30 mouse cellular contexts compared by ENCODE assay signal in genomic region chr3:117556972-117557371, GRCm38 (mm10). TPM values are rescaled to one million over a fixed set of nuclear protein-coding genes. Genes with fewer than 3 reads are reported as not detected.
DNase-seq lines count a peak whose midpoint lies in the region; ATAC-seq and TF ChIP-seq lines count a peak whose summit lies in the region.
"Had no signal": no experiment of that assay in that cellular context is flagged by ENCODE, and none has a peak within 500 bp of the region (broad histone marks: within the 10 kb centered on the region; RNA-seq: fewer than 3 reads in every experiment).

No protein-coding gene starts in this region.

- no peaks in the 10 kb centered on the region for H3K36me3 ChIP-seq in forebrain, embryonic 11.5 days (ENCODE audit: control insufficient read depth, insufficient read depth, low read length)
- H3K36me3 ChIP-seq in forebrain, postnatal 0 days (ENCODE audit: insufficient read depth), result no peaks in the 10 kb centered on the region
- no peaks in the 10 kb centered on the region for H3K36me3 ChIP-seq in limb, embryonic 12.5 days
- H3K36me3 ChIP-seq in limb, embryonic 10.5 days, result no peaks in the 10 kb centered on the region
- no peaks in the 10 kb centered on the region for H3K36me3 ChIP-seq in midbrain, embryonic 14.5 days (ENCODE audit: control insufficient read depth, insufficient read depth, low read length)
- H3K36me3 ChIP-seq in midbrain, embryonic 15.5 days (replicated peaks), result no peaks in the 10 kb centered on the region
- H3K36me3 ChIP-seq: heart, embryonic 12.5 days; intestine, embryonic 15.5 days; limb, embryonic 15.5 days; liver, embryonic 15.5 days had no signal

- H3K4me3 ChIP-seq in forebrain, embryonic 11.5 days (ENCODE audit: low read depth, low read length), result no peak overlapping the region
- no peak overlapping the region for H3K4me3 ChIP-seq in forebrain, postnatal 0 days (ENCODE audit: low read depth, low read length)
- no peak overlapping the region for H3K4me3 ChIP-seq in limb, embryonic 12.5 days (replicated peaks)
- no peak overlapping the region for H3K4me3 ChIP-seq in limb, embryonic 10.5 days
- H3K4me3 ChIP-seq in midbrain, embryonic 14.5 days (replicated peaks; ENCODE audit: low read depth, low read length), result no peak overlapping the region
- H3K4me3 ChIP-seq in midbrain, embryonic 15.5 days, result no peak overlapping the region
- H3K4me3 ChIP-seq: erythroblast, embryonic 14.5 days; heart, adult 2 months; heart, embryonic 12.5 days; intestine, embryonic 15.5 days; layer of hippocampus, adult 2 months; limb, embryonic 15.5 days; liver, embryonic 15.5 days had no signal

- no peak overlapping the region for H3K27ac ChIP-seq in forebrain, embryonic 11.5 days (ENCODE audit: low read depth, low read length)
- H3K27ac ChIP-seq in forebrain, postnatal 0 days (ENCODE audit: low read depth, low read length), result no peak overlapping the region
- no peak overlapping the region for H3K27ac ChIP-seq in limb, embryonic 12.5 days
- no peak overlapping the region for H3K27ac ChIP-seq in limb, embryonic 10.5 days
- H3K27ac ChIP-seq in midbrain, embryonic 14.5 days (replicated peaks; ENCODE audit: low read depth, low read length), result no peak overlapping the region
- no peak overlapping the region for H3K27ac ChIP-seq in midbrain, embryonic 15.5 days
- H3K27ac ChIP-seq: heart, adult 2 months; hindbrain, postnatal 0 days; intestine, embryonic 15.5 days; layer of hippocampus, adult 2 months; limb, embryonic 15.5 days; liver, embryonic 15.5 days had no signal

- no peak overlapping the region for H3K4me2 ChIP-seq in forebrain, embryonic 11.5 days (ENCODE audit: low read depth, low read length, severe bottlenecking)
- no peak overlapping the region for H3K4me2 ChIP-seq in forebrain, postnatal 0 days (ENCODE audit: low read depth)
- no peak overlapping the region for H3K4me2 ChIP-seq in limb, embryonic 12.5 days
- no peak overlapping the region for H3K4me2 ChIP-seq in midbrain, embryonic 14.5 days (ENCODE audit: low read length)
- H3K4me2 ChIP-seq in midbrain, embryonic 15.5 days, result no peak overlapping the region
- H3K4me2 ChIP-seq: heart, embryonic 12.5 days; intestine, embryonic 15.5 days; limb, embryonic 15.5 days; liver, embryonic 15.5 days; lung, embryonic 14.5 days had no signal

- DNase-seq in forebrain, embryonic 11.5 days (ENCODE audit: low spot score), result no peak
- DNase-seq in forebrain, postnatal 0 days, result no peak
- DNase-seq in limb, embryonic 10.5 days (ENCODE audit: low spot score), result no peak
- DNase-seq in midbrain, embryonic 14.5 days, result no peak
- no peak for DNase-seq in T-cell, adult 2 months (ENCODE audit: low spot score)
- DNase-seq: adrenal gland, postnatal 25 days; cerebellum, adult 18-20 months; cerebellum, postnatal 10 days; heart, adult 2 months; heart, postnatal 4 days; kidney, adult 2 months; kidney, postnatal 36 days; lung, embryonic 14.5 days; lung, postnatal 14 days; right cerebral cortex, adult 18-20 months; spleen, adult 18-20 months; thymus, postnatal 14 days had no signal

- no peaks in the 10 kb centered on the region for H3K4me1 ChIP-seq in forebrain, embryonic 11.5 days (replicated peaks; ENCODE audit: control insufficient read depth, insufficient read depth, low read length)
- H3K4me1 ChIP-seq in forebrain, postnatal 0 days (ENCODE audit: insufficient read depth), result no peaks in the 10 kb centered on the region
- no peaks in the 10 kb centered on the region for H3K4me1 ChIP-seq in limb, embryonic 12.5 days (replicated peaks)
- no peaks in the 10 kb centered on the region for H3K4me1 ChIP-seq in limb, embryonic 10.5 days
- H3K4me1 ChIP-seq in midbrain, embryonic 14.5 days (ENCODE audit: control insufficient read depth, insufficient read depth, low read length), result no peaks in the 10 kb centered on the region
- no peaks in the 10 kb centered on the region for H3K4me1 ChIP-seq in midbrain, embryonic 15.5 days
- H3K4me1 ChIP-seq: heart, embryonic 12.5 days; intestine, embryonic 15.5 days; limb, embryonic 15.5 days; liver, embryonic 15.5 days had no signal

- no peaks in the 10 kb centered on the region for H3K9me3 ChIP-seq in forebrain, embryonic 11.5 days (ENCODE audit: control insufficient read depth, low read length)
- H3K9me3 ChIP-seq in forebrain, postnatal 0 days (ENCODE audit: low read length), result no peaks in the 10 kb centered on the region
- no peaks in the 10 kb centered on the region for H3K9me3 ChIP-seq in limb, embryonic 12.5 days
- H3K9me3 ChIP-seq in limb, embryonic 10.5 days (replicated peaks), result no peaks in the 10 kb centered on the region
- no peaks in the 10 kb centered on the region for H3K9me3 ChIP-seq in midbrain, embryonic 14.5 days (ENCODE audit: control insufficient read depth, low read length)
- no peaks in the 10 kb centered on the region for H3K9me3 ChIP-seq in midbrain, embryonic 15.5 days
- H3K9me3 ChIP-seq: intestine, embryonic 15.5 days; limb, embryonic 15.5 days; liver, embryonic 15.5 days had no signal

- ATAC-seq in forebrain, embryonic 11.5 days (replicated peaks; ENCODE audit: low FRiP score), result peak; percentile 67
- ATAC-seq in forebrain, postnatal 0 days, result no peak
- ATAC-seq in limb, embryonic 12.5 days (ENCODE audit: insufficient number of reproducible peaks, insufficient read depth, low FRiP score, low TSS enrichment, low read depth), result 0 out of 2 replicates have a peak, but pooled peaks have one; percentile 26
- peak; percentile 60; the same call in 1 of the 2 replicates for ATAC-seq in midbrain, embryonic 14.5 days (ENCODE audit: low FRiP score, low TSS enrichment)
- no peak for ATAC-seq in midbrain, embryonic 15.5 days (replicated peaks)
- ATAC-seq: CD4-positive, CD25-positive, alpha-beta regulatory T cell, adult 4 months; forebrain, embryonic 16.5 days; hindbrain, postnatal 0 days; intestine, embryonic 15.5 days had no signal

- no peaks in the 10 kb centered on the region for H3K27me3 ChIP-seq in forebrain, embryonic 11.5 days (ENCODE audit: control insufficient read depth, insufficient read depth, low read length)
- no peaks in the 10 kb centered on the region for H3K27me3 ChIP-seq in forebrain, postnatal 0 days (ENCODE audit: insufficient read depth, low read length)
- H3K27me3 ChIP-seq in limb, embryonic 12.5 days, result no peaks in the 10 kb centered on the region
- H3K27me3 ChIP-seq in limb, embryonic 10.5 days (ENCODE audit: low read depth, poor library complexity, severe bottlenecking), result no peaks in the 10 kb centered on the region
- no peaks in the 10 kb centered on the region for H3K27me3 ChIP-seq in midbrain, embryonic 14.5 days (ENCODE audit: control insufficient read depth, insufficient read depth, low read length)
- H3K27me3 ChIP-seq in midbrain, embryonic 15.5 days (replicated peaks), result no peaks in the 10 kb centered on the region
- H3K27me3 ChIP-seq: heart, embryonic 12.5 days; intestine, embryonic 15.5 days; limb, embryonic 15.5 days; liver, embryonic 15.5 days had no signal

- no peak overlapping the region for H3K9ac ChIP-seq in forebrain, embryonic 11.5 days (ENCODE audit: low read length)
- no peak overlapping the region for H3K9ac ChIP-seq in forebrain, postnatal 0 days
- no peak overlapping the region for H3K9ac ChIP-seq in limb, embryonic 12.5 days (replicated peaks)
- H3K9ac ChIP-seq in midbrain, embryonic 14.5 days (replicated peaks; ENCODE audit: low read length), result no peak overlapping the region
- no peak overlapping the region for H3K9ac ChIP-seq in midbrain, embryonic 15.5 days
- H3K9ac ChIP-seq: heart, embryonic 12.5 days; intestine, embryonic 15.5 days; limb, embryonic 15.5 days; liver, embryonic 15.5 days; lung, embryonic 14.5 days had no signal

- TF ChIP-seq CTCF in forebrain, postnatal 0 days (IDR thresholded peaks at IDR 0.05; ENCODE audit: low read depth), result no peak

- 58% methylated on average over 1 of the region's 1 CpGs for WGBS in forebrain, embryonic 11.5 days
- 33% methylated on average over 1 of the region's 1 CpGs for WGBS in forebrain, postnatal 0 days
- 11% methylated on average over 1 of the region's 1 CpGs for WGBS in limb, embryonic 12.5 days
- WGBS in limb, embryonic 10.5 days, result 45% methylated on average over 1 of the region's 1 CpGs
- WGBS in midbrain, embryonic 14.5 days, result 42% methylated on average over 1 of the region's 1 CpGs
- 34% methylated on average over 1 of the region's 1 CpGs for WGBS in midbrain, embryonic 15.5 days

RNA-seq across cellular contexts. Expression of gene Plppr5, which starts 17.7 kb away (rescaled TPM):
- polyA plus RNA-seq in forebrain, embryonic 11.5 days (2014; fragmentation: Nextera tagmentation; extraction: Ambion mirVana), result 0.09 and 0.29 TPM in 2 replicates
- total RNA-seq in forebrain, postnatal 0 days (2014; rRNA removed), result 39.1 and 40.1 TPM in 2 replicates
- polyA plus RNA-seq in forebrain, postnatal 0 days (2015; fragmentation: Nextera tagmentation; extraction: Ambion mirVana), result 14.7 and 19.1 TPM in 2 replicates
- 0.05 and 0.06 TPM in 2 replicates for polyA plus RNA-seq in limb, embryonic 12.5 days (2016; fragmentation: Nextera tagmentation; extraction: Ambion mirVana)
- 0.04 TPM in 1 of 2 replicates, not detected in the other for polyA plus RNA-seq in limb, embryonic 10.5 days (2016; fragmentation: Nextera tagmentation; extraction: Ambion mirVana)
- 5.8 and 6.6 TPM in 2 replicates for polyA plus RNA-seq in midbrain, embryonic 14.5 days (2014; fragmentation: Nextera tagmentation; extraction: Ambion mirVana)
- polyA plus RNA-seq in midbrain, embryonic 15.5 days (2015; fragmentation: Nextera tagmentation; extraction: Ambion mirVana), result 6.5 and 6.6 TPM in 2 replicates
- total RNA-seq: common myeloid progenitor, adult 5-6 weeks; gastrocnemius, adult 8-10 months had no signal
- polyA plus RNA-seq: CD4-positive, CD25-positive, alpha-beta regulatory T cell, adult 4 months; erythroblast, embryonic 14.5 days had no signal

Comparison
In these comparisons a context has a peak if more than half of its experiments do, and no peak if none do; other contexts are left out.
1. ATAC-seq: peak in forebrain, embryonic 11.5 days (single experiment), limb, embryonic 12.5 days (single experiment) and midbrain, embryonic 14.5 days (single experiment); none in forebrain, postnatal 0 days (single experiment) and midbrain, embryonic 15.5 days (single experiment).